Mouse (Mus musculus) Muller cell, postnatal 12 days (primary cell): ENCODE measurements at regions not wholly inside any gene's neighbourhood (a gene's known extent, or its start where the extent isn't known, plus 50 kb on each side); places are given as distances from the start of the nearest gene placed in this dataset.
A peak's percentile ranks its signal among the peaks of the same experiment; 100 is the strongest.

Source experiments
- DNase-seq: peaks from one replicate; pipeline ENCODE4 v3.0.0-alpha.2; 2015; ENCODE audit errors: inconsistent ontology term

- DNase-seq = no peak
Observed at GRCm38 (mm10) chr6:34246512-34246911, 69.6 kb upstream of the Slc35b4 start.

DNA sequence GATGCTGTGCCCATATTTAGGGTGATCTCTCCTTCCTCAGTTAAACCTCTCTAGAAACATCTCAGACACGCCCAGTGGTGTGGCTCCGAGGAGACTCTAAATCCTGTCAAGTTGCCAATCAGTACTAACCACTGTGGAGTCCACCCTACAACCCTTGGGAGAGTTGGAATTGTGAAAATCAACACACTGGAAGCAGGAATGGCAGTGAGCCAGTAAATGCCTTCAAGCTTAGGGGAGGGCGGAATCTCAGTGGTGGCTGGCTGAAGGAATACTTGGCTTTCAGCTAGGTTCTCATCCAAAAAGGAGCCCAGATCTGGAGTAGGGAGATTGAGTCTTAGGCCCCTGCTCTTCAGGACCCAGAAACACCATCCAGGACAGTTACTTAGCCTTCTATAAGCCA is 66.1 kb upstream of the Slc35b4 start:
- DNase-seq = no peak

DNA sequence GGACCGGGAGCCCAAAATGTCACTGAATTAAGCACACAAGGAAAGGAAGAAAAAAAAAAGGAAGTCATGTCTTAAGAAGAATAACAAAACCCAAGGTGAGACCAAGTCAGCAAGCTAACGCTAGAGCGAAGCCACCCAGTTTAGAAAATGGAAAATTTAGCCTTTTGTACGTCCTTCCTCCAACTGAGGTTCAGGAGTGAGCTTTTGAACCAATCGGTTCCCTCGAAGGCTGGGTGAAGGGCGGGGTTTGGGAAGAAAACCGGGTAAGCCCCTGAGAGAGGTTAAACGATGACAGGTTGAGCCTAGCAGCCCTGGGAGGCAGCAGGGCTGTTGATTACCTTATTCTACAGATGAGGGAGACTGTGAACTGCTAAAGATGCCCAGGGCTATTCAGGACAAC is 65.6 kb upstream of the Slc35b4 start:
- DNase-seq = no peak

DNA sequence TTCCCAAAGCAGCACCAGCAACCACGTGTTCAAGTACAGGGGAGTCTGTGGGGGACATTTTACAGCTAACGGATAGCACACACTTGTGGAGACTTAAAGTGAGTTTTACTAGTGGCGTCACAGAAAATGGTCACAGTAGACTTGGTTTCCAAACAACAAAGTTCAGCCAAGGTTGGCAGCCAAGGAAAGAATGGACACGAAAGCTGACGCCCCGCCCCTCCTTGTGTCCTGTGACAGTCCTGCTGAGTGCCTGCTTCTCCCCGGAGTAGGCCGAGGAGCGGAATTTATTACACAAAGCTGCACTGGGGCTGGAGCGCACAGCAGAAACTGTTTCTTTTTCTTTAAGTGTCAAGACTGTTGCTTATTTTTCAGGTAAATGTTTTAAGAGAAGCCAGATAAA is 58.2 kb upstream of the Slc35b4 start:
- DNase-seq = peak; percentile 13

DNA sequence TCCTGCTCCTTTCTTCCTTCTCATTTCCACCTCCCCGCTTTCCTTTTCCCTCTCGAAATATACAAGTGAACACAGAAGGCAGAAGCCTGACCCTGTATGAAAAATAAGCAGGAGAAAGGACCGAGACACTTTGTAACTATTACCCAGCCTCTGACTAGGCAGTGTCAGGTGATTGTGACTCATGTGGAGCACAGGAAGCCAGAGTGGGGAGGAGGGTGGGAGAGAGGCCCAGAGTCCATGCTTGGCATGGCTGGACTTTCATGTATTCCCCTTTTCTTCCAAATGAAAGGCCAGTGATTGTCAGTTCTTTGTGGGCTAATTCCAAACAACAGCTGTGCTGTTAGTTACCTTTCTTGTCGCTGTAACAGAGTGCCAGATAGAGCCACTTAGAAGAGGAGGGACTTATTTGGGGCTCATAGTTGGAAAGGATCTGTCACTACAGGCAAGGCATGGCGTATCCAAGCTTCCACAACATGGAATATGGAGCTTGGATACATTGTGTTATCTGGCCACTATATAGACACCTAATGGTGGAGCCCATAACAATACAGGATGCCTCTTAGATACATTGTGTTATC is 57.6 kb upstream of the Slc35b4 start:
- peak; percentile 67 for DNase-seq

DNA sequence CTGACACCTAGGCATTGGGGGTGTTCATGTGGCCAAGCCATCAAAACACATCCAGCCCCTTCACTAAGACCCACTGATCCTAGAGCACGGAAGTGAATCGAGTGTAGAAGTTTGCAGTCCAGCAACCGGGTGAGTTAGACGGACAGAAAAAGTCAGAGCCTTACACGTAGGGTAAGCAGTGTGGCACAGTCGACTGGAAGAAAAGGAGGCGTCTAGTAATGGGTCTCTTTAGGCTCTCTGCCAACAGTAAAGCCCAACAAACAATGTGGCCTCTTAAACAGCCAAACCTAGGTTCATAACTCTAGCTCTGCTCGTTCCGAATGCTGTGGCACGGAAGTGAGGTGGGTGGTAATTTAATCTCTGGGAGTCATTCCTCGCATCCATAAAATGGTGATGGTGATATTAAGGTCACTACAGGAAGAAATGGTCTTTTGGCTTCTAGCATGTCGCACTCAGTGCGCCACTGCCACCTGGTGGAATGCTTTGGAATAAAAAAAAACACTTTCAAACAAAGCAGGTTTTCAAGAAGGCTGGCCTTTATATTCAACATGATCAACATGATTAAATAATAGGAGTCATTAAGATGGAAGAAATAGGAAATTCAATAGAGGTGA is 54.0 kb upstream of the Slc35b4 start:
- DNase-seq = peak; percentile 39

- no peak for DNase-seq
Observed at GRCm38 (mm10) chr6:34227131-34227530, 50.2 kb upstream of the Slc35b4 start.
